Comparison of ENCODE assay signal across 16 mouse cellular contexts in the genomic region with DNA sequence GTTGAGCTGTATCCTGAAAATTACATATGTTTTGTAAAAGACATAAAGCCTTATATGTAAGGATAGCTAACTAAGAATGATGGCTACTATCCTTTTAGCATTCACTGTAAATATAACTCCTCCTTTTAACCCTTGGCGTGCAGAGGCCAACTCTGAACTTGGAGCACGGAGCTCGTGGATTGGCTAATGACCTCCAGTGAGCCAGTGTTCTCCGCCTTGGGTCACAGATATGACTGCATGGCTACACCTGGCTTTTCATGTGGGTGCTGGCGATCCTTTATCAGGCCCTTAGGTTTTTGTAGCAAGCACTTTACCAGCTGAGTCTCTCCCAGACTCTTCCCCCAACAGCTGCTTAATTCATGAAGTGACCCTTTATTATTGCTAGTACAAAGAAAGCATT.
"Had no signal": no experiment of that assay in that cellular context is flagged by ENCODE, and none has a peak within 500 bp of the region (broad histone marks: within the 10 kb centered on the region; RNA-seq: fewer than 3 reads in every experiment).

No protein-coding gene starts in this region.

- H3K4me2 ChIP-seq: limb, embryonic 13.5 days; lung, embryonic 14.5 days; midbrain, embryonic 11.5 days had no signal

- ATAC-seq: intestine, embryonic 16.5 days; lung, postnatal 0 days had no signal

- H3K9ac ChIP-seq: limb, embryonic 13.5 days; lung, embryonic 14.5 days had no signal

- H3K4me3 ChIP-seq: layer of hippocampus, adult 2 months; limb, embryonic 10.5 days; limb, embryonic 13.5 days; megakaryocyte, embryonic 14.5 days had no signal

- H3K4me1 ChIP-seq: limb, embryonic 10.5 days; limb, embryonic 13.5 days had no signal

- DNase-seq: kidney, adult 18-20 months; kidney, adult 9 months; kidney, postnatal 14 days; layer of hippocampus, adult 9-11 months; lung, embryonic 14.5 days; midbrain, embryonic 14.5 days; thymus, adult 18-20 months; thymus, postnatal 36 days had no signal

- H3K27me3 ChIP-seq: limb, embryonic 13.5 days; megakaryocyte, embryonic 14.5 days had no signal

- H3K27ac ChIP-seq: layer of hippocampus, adult 2 months; limb, embryonic 10.5 days; limb, embryonic 13.5 days; macrophage had no signal

- H3K9me3 ChIP-seq: limb, embryonic 10.5 days; limb, embryonic 13.5 days; megakaryocyte, embryonic 14.5 days had no signal
